Mouse (Mus musculus) ES-Bruce4 (cell line): Measurements from ENCODE around the gene Slc17a1.

ENCODE experiments used
- CTCF ChIP-seq: IDR thresholded peaks from one replicate; pipeline ENCODE4 v1.8.1; 2011; ENCODE audit warnings: low read depth, low read length
- EP300 ChIP-seq: IDR thresholded peaks from 2 replicates; pipeline ENCODE4 v1.6.1; 2011; ENCODE audit warnings: low read depth, low read length; ENCODE audit not compliant: insufficient read depth
- POLR2A ChIP-seq: IDR thresholded peaks from one replicate; pipeline ENCODE4 v1.8.1; 2011; ENCODE audit warnings: low read length; ENCODE audit not compliant: insufficient read depth

- TF ChIP-seq CTCF: no peak
- no peak for TF ChIP-seq EP300
- no peak for TF ChIP-seq POLR2A
Measured at GRCm38 (mm10) chr13:23836630-23837029, 30.9 kb upstream of the Slc17a1 start.
